Mouse (Mus musculus) ovary, postnatal 36 days (tissue): ENCODE data around the gene Phc3.
A peak's percentile ranks its signal among the peaks of the same experiment; 100 is the strongest.

Experiments
- DNase-seq: peaks from one replicate; pipeline ENCODE4 v3.0.0; 2022; ENCODE audit warnings: low spot score, mixed read lengths

Phc3 gene

GRCm38 (mm10) chr3:30976991-30977603 lies 7.9 kb upstream of the Phc3 start:
- no peak for DNase-seq

- peak; percentile 13 for DNase-seq
Observed at GRCm38 (mm10) chr3:30975102-30975754, 6.0 kb upstream of the Phc3 start.

- peak; percentile 59 for DNase-seq
Observed at GRCm38 (mm10) chr3:30968531-30969092, 603 bp downstream of the Phc3 start.

GRCm38 (mm10) chr3:30965644-30966043 lies 3.6 kb downstream of the Phc3 start:
- DNase-seq = no peak

GRCm38 (mm10) chr3:30964216-30964615 lies 5.0 kb downstream of the Phc3 start:
- DNase-seq = no peak

GRCm38 (mm10) chr3:30963100-30963499 lies 6.1 kb downstream of the Phc3 start:
- DNase-seq = no peak

- no peak for DNase-seq
Observed at GRCm38 (mm10) chr3:30959868-30960831, 9.1 kb downstream of the Phc3 start.

GRCm38 (mm10) chr3:30958709-30959108 lies 10.5 kb downstream of the Phc3 start:
- DNase-seq = no peak

GRCm38 (mm10) chr3:30956327-30956726 lies 12.9 kb downstream of the Phc3 start:
- no peak for DNase-seq

- DNase-seq = no peak
Observed at GRCm38 (mm10) chr3:30952273-30953070, 16.7 kb downstream of the Phc3 start.

- no peak for DNase-seq
Observed at GRCm38 (mm10) chr3:30951652-30952051, 17.6 kb downstream of the Phc3 start.

- DNase-seq = no peak
Observed at GRCm38 (mm10) chr3:30934384-30934783, 34.8 kb downstream of the Phc3 start.

- no peak for DNase-seq
Observed at GRCm38 (mm10) chr3:30929828-30930227, 39.4 kb downstream of the Phc3 start.

GRCm38 (mm10) chr3:30927664-30928063 lies 41.6 kb downstream of the Phc3 start:
- DNase-seq = no peak

- no peak for DNase-seq
Observed at GRCm38 (mm10) chr3:30917160-30917559, 52.1 kb downstream of the Phc3 start.

- no peak for DNase-seq
Observed at GRCm38 (mm10) chr3:30904658-30905057, 64.6 kb downstream of the Phc3 start.

GRCm38 (mm10) chr3:30899407-30899806 lies 69.8 kb downstream of the Phc3 start:
- no peak for DNase-seq

- DNase-seq = no peak
Observed at GRCm38 (mm10) chr3:30896721-30897120, 72.5 kb downstream of the Phc3 start.

GRCm38 (mm10) chr3:30889014-30889413 lies 80.2 kb downstream of the Phc3 start:
- DNase-seq = no peak

- DNase-seq = no peak
Observed at GRCm38 (mm10) chr3:30887449-30887848, 81.8 kb downstream of the Phc3 start.

GRCm38 (mm10) chr3:30876709-30877108 lies 92.5 kb downstream of the Phc3 start:
- no peak for DNase-seq

GRCm38 (mm10) chr3:30869995-30870394 lies 99.2 kb downstream of the Phc3 start:
- no peak for DNase-seq
